Mouse (Mus musculus): Measurements from ENCODE around the gene Stam.
A peak's percentile ranks its signal among the peaks of the same experiment; 100 is the strongest.
"Not testable (repeated sequence)": the region's sequence is repeated elsewhere in the genome, so short reads cannot be mapped to it uniquely, and the experiment has no call there.

The Stam gene

GRCm38 (mm10) chr2:14073362-14074220 lies at the start of gene Stam:
Gene Stam, plus strand, starts transcription at chr2:14074098.
- DNase-seq (ENCODE audit: low spot score in 2 of 2), result peak; percentile 83 to 87

- no peak for DNase-seq (ENCODE audit: low spot score in 2 of 2)
These were observed 32.6 kb upstream of the Stam start for GRCm38 (mm10) chr2:14041249-14041648.

- no peak for DNase-seq (ENCODE audit: low spot score in 2 of 2)
These were observed 30.9 kb upstream of the Stam start for GRCm38 (mm10) chr2:14043011-14043410.

- no peak for DNase-seq (ENCODE audit: low spot score in 2 of 2)
These were observed 30.2 kb upstream of the Stam start for GRCm38 (mm10) chr2:14043577-14044170.

GRCm38 (mm10) chr2:14048381-14048780 lies 25.5 kb upstream of the Stam start:
- DNase-seq (ENCODE audit: low spot score in 2 of 2), result peak; percentile 32 to 63

- no peak for DNase-seq (ENCODE audit: low spot score in 2 of 2)
These were observed 25.1 kb upstream of the Stam start for GRCm38 (mm10) chr2:14048808-14049207.

GRCm38 (mm10) chr2:14053618-14054017 lies 20.3 kb upstream of the Stam start:
- no peak for DNase-seq (ENCODE audit: low spot score in 2 of 2)

- DNase-seq (ENCODE audit: low spot score in 2 of 2), result no peak
These were observed 19.7 kb upstream of the Stam start for GRCm38 (mm10) chr2:14054163-14054562.

- DNase-seq (ENCODE audit: low spot score in 2 of 2), result no peak
These were observed 19.2 kb upstream of the Stam start for GRCm38 (mm10) chr2:14054716-14055115.

- peak; percentile 59 to 87 for DNase-seq (ENCODE audit: low spot score in 2 of 2)
These were observed 18.7 kb upstream of the Stam start for GRCm38 (mm10) chr2:14055168-14055565.

- DNase-seq (ENCODE audit: low spot score in 2 of 2), result peak; percentile 79 to 94
These were observed 18.1 kb upstream of the Stam start, which contains the start of gene Hacd1 for GRCm38 (mm10) chr2:14055566-14056331. Gene Hacd1, minus strand, starts transcription at chr2:14056135.

- DNase-seq (ENCODE audit: low spot score in 2 of 2), result no peak
These were observed 7.9 kb upstream of the Stam start for GRCm38 (mm10) chr2:14065704-14066650.

GRCm38 (mm10) chr2:14069027-14069426 lies 4.9 kb upstream of the Stam start:
- no peak for DNase-seq (ENCODE audit: low spot score in 2 of 2)

GRCm38 (mm10) chr2:14070466-14070865 lies 3.4 kb upstream of the Stam start:
- no peak for DNase-seq (ENCODE audit: low spot score in 2 of 2)

- no peak for DNase-seq (ENCODE audit: low spot score in 2 of 2)
These were observed 913 bp upstream of the Stam start for GRCm38 (mm10) chr2:14073008-14073361.

GRCm38 (mm10) chr2:14074221-14074901 lies 463 bp downstream of the Stam start:
- no peak for DNase-seq (ENCODE audit: low spot score in 2 of 2)

GRCm38 (mm10) chr2:14078527-14078926 lies 4.6 kb downstream of the Stam start:
- not testable (repeated sequence) for DNase-seq (ENCODE audit: low spot score in 2 of 2)

- no peak for DNase-seq (ENCODE audit: low spot score in 2 of 2)
These were observed 26.6 kb downstream of the Stam start for GRCm38 (mm10) chr2:14100533-14100932.

- DNase-seq (ENCODE audit: low spot score in 2 of 2), result no peak
These were observed 28.7 kb downstream of the Stam start for GRCm38 (mm10) chr2:14102603-14103002.

- DNase-seq (ENCODE audit: low spot score in 2 of 2), result no peak
These were observed 30.0 kb downstream of the Stam start for GRCm38 (mm10) chr2:14103924-14104323.

GRCm38 (mm10) chr2:14107673-14108072 lies 33.8 kb downstream of the Stam start:
- DNase-seq (ENCODE audit: low spot score in 2 of 2), result no peak

Measured in cerebellum, postnatal 4 days (tissue).